Mouse (Mus musculus): ENCODE data around the gene S100a2.
A peak's percentile ranks its signal among the peaks of the same experiment; 100 is the strongest.

- TF ChIP-seq CTCF (IDR thresholded peaks at IDR 0.05; ENCODE audit: control insufficient read depth, insufficient read depth, insufficient read length): no peak
- TF ChIP-seq MAX (IDR thresholded peaks at IDR 0.05): no peak
- no peak for TF ChIP-seq MYOG (IDR thresholded peaks at IDR 0.05; ENCODE audit: control insufficient read depth, extremely low read depth, insufficient read length)
- peak; percentile 90 for TF ChIP-seq USF1 (IDR thresholded peaks at IDR 0.05; ENCODE audit: low read depth)
Measured at GRCm38 (mm10) chr3:90605049-90605448, 15.0 kb downstream of the S100a2 start.
